Mouse (Mus musculus): ENCODE results near the gene Trim50.

The Trim50 gene

DNA sequence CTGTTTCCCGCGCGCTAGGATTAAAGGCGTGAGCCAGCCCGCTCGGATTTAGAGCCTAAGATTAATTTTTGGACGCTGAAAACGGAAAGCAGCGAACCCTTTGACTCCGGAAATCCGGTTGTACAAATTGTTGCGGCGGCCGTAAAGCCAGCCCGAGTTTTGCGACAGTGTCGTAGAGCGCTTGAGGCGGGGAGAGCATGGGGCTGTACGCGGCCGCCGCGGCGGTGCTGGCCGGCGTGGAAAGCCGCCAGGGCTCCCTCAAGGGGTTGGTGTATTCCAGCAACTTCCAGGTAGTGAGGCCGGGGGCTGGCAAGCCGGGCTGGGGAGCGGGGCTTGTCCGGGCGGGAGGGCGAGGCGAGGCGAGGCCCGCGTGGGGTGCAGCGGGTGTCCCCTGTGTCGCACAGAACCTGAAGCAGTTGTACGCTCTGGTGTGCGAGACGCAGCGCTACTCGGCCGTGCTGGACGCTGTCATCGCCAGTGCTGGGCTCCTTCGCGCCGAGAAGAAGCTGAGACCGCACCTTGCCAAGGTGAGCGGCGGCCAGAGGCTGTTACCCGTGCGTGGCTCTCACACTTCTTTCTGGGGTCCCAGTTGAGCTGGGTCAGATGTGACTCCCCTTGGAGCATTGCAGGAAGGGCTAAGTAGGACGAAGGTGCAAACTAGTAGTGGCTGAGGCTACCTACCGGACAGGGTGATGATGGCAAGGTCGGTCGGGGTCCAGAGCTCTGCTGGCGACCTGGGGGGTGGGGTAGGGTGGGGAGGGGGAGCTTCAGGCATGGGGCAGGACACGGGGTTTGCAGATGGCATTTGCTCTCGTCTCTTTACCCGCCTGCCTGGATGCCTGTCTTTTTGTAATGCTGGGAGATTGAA, 16.9 kb downstream of the Trim50 start, which contains the start of gene Nsun5:
Gene Nsun5, plus strand, starts transcription at position 167 of the 868 bp plus-strand sequence.
- DNase-seq (ENCODE audit: low spot score): peak; percentile 88

DNA sequence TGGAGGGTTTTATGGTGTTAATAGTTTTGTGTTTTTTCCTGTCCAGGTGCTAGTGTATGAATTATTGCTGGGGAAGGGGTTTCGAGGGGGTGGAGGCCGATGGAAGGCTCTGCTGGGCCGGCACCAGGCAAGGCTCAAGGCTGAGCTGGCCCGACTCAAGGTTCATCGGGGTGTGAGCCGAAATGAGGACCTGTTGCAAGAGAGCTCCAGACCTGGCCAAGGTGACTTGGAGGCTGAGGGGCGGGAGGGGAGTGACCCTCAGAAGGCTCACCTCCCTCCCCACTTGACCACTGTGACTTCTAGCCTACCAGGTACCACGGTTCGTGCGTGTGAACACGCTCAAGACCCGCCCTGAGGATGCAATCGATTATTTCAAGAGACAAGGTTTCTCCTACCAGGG, 18.1 kb downstream of the Trim50 start:
- no peak for DNase-seq (ENCODE audit: low spot score)

DNA sequence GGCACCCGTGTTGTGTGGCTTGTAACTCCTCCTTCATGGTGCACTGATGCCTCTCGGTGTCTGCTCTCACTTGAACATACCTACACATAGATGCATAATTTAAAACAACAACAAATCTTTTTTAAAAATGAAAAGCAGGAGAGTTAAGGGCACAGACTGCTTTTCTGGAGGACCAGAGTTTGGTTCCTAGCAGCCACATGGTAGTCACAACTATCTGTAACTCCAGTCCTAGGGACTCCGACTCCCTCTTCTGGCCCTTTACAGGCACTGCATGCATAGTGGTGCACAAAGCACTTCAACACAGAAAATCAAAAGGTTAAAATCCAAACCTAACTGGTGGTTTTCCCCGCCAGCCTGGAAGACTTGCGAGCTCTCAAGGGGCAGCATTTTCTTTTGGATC, 20.5 kb downstream of the Trim50 start:
- no peak for DNase-seq (ENCODE audit: low spot score)

DNA sequence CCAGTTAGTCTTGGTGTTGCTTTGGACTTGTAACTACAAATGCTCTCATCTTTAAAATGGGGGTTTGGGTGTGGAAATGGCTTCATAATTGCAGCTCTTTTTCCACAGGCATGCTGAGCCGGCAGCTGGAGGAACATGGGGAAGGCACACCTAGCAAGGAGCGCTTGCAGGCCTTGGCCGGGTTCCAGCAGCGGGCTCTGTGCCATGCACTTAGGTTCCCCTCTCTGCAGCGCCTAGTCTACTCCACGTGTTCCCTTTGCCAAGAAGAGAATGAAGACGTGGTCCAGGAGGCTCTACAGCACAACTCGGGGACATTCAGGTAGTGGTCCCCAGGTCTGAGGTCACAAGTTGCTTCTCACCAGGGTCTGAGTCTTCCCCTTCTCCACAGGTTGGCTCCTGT, 22.1 kb downstream of the Trim50 start:
- DNase-seq (ENCODE audit: low spot score): no peak

DNA sequence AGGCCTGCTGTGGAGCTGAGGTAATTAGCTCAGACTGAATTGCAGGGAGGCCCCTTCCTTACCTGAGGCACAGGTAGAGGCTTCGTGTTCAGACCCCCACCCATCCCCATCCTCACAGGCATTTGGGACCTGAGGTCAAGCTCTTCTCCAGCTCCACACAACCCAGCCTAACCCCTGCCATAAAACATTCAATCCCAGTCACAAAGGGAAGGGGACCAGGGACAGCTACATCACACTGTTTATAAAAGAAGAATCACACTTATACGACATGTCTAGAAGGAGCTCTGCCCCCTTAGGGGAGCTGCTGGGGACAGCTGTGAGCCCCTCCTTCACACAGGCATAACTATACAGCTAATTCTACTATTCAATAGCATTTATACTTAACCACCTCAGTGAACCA, 23.2 kb downstream of the Trim50 start:
- no peak for DNase-seq (ENCODE audit: low spot score)

DNA sequence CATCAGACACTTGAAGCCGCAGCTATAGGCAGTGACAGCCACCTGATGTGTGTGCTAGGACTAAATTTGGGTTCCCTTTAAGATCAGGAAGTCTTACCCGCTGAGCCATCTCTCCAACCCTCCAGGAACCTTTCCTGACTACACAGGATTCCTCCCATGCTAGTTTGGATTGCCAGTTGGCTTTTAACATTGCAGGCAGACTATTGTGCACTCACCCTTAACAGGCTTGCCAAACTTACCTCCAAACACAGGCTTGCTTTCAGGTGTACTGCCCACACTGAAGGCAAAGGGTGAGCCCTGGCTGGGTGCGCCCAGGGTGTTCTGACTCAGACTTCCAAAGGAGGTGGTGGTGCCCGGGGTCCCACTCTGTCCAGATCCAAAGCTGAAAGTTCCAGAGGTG, 27.6 kb downstream of the Trim50 start:
- DNase-seq (ENCODE audit: low spot score): no peak

DNA sequence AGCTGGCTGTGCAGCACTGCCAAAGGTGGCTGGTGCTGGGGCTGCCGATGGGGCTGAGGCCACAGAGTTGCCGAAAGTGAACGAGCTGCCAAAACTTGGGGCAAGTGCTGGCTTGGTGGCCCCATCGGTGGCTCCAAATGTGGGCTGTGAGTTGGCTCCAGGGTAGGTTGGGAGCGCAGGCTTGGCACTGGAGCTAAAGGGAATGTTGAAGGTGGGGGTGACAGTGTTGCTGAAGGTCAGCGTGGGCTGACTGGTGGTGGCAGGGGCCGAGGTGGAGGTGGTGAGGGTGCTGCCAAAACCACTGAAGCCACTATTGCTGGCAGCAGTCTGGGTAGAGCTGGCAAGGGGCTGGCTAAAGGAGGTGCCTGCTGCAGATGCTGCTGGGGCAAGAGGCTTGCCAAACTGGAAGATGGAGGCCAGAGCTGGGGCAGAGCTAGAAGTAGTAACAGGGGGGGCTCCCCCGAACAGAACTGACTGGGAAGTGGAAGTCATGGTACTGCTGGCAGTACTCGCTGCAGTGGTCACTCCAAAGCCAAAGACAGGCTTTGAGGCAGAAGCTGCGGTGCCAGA, 28.3 kb downstream of the Trim50 start:
- DNase-seq (ENCODE audit: low spot score): no peak

DNA sequence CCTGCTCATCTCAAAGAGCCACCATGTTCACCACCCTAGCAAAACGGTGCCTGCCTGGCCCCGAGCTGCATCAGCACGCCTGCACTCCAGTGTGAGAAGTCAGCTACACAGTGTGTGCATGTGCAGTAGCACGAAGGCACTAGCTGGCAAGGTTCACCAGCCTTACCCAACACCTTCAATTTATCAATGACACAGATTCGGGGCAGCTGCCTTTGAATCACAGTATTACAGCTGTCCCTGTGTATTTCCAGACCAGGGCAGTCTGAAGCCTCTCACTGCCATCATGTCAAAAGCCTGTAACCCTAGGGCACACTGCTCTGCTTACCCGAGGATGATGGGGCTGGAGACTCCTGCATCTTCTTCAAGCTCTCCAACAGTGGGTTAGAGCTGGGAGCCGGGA, 29.7 kb downstream of the Trim50 start:
- no peak for DNase-seq (ENCODE audit: low spot score)

DNA sequence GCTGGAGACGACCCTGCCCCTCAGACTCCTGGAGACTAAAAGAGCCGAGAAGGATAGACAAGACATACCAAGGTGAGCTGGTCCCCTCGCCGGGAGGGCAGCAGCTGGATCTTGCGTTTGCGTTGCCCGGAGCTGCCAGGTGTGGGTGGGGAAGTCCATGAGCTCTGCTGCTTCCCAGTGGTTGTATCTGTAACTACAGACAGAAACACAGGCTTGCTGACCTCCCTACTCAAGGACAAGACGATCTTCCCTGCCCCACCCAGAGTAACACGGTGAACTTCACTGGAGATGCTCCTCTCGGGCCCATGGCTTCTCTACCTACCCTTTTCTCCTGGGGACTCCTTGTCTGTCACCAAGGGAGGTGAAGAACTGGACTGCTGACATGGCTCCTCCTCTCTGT, 30.7 kb downstream of the Trim50 start:
- DNase-seq (ENCODE audit: low spot score): no peak

DNA sequence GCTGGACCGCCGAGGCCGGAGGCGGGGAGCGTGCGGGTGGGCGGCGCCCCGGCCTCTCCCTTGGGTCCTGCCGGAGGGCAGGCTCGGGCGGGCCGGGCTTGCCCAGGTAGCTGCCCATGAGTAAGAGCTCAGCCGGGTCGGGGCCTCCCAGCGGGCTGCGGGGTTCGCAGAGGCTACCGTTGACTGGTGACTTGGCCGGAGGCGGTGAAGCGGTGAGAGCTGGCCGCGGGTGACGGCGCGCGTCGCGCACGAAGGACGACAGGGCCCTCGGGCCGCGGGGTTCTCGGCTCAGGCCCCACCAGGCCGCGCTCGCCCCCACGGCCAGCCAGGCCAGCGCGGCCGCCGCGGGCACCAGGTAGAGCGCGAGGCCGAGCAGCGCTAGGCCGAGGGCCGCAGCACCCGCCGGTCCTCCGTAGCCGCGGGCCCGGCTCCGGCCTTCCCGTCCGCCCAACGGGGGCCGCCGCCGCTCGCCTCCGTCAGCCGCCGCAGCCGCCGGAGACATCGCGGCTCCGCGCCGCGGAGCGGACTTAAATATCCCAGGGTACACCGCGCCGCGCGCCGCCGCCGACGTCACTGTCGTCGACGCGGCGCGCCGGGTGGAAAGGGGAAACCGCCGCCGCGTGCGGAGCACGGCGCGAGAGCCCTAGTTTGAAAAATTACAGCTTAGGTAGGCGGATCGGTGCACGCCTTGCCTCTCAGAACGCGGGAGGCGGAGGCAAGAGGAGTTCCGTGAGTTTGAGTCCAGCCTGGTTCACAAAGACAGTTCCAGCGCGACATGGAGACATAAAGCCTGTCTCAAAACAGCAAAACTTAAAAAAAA, 41.1 kb downstream of the Trim50 start, which contains the start of gene Pom121:
Gene Pom121, minus strand, starts transcription at position 543 of the 820 bp plus-strand sequence.
- peak; percentile 71 for DNase-seq (ENCODE audit: low spot score)

DNA sequence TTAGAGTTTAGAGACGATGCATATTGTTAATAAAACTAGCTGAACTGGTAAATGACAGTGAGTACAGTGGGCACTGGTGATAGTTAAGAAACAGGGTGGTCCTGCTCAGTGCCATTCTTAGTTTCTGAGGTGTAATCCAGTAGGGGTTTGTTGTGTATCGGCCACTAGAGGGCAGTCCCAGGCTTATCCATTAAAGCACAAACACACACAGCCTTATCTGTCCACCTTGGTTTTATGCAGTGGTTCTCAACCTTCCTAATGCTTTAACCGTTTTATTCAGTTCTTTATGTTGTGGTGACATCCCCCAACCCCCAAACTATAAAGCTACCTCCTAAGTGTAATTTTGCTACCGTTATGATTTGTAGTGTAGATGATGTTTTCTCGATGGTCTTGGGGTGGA, 42.7 kb downstream of the Trim50 start:
- no peak for DNase-seq (ENCODE audit: low spot score)

DNA sequence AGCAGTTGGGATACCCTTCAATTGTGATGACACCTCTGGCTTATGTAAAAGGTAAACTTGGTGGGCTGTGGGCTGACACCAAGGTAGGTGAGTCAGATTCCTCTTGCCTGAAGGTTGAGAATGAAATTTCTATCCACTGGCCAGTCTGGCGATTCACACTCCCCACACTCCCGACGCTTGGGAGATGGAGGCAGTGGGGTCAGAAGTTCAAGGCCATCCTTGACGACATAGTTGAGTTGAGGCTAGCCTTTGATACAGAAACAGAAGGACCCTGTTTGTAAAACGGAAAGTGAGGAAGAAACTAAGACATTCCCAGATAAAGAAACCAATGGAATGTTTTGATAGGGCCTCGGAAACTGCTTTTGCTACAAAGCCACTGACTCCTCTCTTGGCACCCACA, 46.3 kb downstream of the Trim50 start:
- DNase-seq (ENCODE audit: low spot score): no peak

DNA sequence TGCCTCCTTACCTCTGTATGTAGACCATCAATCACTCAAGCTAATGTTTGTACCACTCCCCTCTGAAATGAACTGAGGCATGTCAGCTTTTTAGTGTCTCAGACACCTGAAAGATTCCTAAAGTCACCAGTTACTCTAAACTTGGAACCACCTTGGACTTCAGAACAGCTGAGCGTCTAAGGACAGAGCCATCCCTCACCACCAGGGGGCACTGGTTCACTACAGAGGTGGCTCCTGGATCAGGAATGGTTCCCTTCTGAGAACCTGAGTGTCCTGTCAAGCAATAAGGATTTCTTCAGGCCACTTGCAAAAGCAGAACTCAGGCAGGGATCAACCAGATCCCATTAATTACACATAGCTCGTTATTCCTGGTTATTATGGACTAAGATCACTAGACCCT, 47.1 kb downstream of the Trim50 start:
- peak; percentile 23 for DNase-seq (ENCODE audit: low spot score)

DNA sequence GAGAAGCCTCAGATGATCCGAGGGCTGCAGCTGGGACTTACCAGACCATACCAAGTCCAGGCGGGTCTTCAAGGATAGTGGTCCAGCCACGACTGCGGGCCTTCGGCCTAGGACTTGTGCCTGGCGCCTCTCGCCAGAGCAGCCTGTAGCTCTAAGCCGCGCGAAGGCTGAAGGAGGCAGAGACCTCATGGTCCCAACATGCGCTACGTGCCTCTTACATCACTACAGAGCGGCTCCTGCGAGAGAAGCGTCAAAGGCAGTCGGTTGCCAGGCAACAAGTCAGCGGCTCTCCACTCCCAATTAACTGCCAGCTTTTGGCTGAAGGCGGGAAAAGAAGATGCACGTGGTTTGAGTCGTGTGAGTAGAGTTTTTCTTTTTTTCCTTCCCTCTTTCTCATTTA, 51.5 kb downstream of the Trim50 start:
- no peak for DNase-seq (ENCODE audit: low spot score)

DNA sequence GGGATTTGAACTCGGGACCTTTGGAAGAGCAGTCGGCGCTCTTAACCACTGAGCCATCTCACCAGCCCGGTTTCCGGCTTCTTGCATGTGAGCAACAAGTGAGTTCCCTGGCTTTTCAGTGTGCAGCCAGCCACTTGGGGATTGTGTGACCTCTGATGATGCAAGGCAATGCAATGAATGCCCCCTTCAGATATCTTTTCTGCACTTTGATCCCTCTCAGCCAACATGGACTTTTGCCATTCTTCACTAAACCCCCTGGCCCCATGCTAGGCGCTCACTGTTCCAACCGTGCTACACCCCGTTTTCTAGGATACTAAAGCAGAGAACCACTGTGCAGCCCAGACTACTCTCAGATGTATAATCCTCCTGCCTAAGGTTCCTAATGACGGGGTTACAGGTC, 52.3 kb downstream of the Trim50 start:
- DNase-seq (ENCODE audit: low spot score): no peak

DNA sequence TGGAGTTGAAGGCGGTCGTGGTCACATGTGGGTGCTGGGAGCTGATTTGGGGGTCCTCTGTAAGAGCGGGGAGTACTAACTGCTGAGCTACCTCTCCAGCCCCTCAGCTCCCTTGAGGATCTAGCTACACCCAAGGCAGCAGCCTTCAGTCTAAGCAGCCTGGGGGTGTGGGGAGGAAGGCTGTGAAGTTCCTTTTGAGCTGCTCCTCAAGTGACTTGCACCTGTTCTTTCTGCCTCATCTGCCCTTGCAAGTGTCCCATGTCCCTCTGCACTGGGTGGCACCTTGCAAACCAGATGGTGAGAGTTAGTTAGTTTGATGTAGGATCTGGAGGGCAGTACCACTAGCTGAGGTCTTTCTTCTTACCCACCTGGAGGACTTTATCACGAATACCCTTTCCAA, 55.0 kb downstream of the Trim50 start:
- DNase-seq (ENCODE audit: low spot score): no peak

DNA sequence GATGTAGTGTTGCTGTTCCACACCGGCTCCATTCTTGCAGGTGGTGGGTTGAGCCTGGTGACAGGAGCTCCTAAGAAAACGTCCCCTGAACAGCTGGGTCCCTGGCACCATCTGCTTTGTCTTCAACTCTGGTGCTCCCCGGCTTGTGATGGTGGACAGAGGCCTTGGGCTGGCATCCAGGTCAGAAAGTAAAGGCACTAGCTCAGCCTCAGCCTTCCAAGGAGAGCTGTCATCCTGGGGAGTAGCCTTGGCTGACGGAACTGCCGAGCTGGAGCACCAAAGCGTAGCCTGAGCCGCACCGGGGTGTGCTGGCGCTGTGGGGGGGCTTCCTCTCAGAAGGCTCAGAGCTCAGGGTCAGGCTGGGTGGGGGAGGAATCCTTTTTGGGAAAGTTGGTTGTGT, 57.2 kb downstream of the Trim50 start:
- DNase-seq (ENCODE audit: low spot score): no peak
